Mouse (Mus musculus) liver, embryonic 14.5 days (tissue): Measurements from ENCODE around the gene Cyp1a1.

Experiments
- CTCF ChIP-seq: IDR thresholded peaks from 2 replicates; pipeline ENCODE4 v1.5.1; 2016; ENCODE audit warnings: antibody characterized with exemption, low read depth, control low read depth
- EP300 ChIP-seq: IDR thresholded peaks from 2 replicates; pipeline ENCODE4 v1.6.1; 2016; ENCODE audit warnings: antibody characterized with exemption, low read depth

- TF ChIP-seq CTCF, result no peak
- no peak for TF ChIP-seq EP300
Measured at GRCm38 (mm10) chr9:57650786-57651311, 36.9 kb upstream of the Cyp1a1 start.
